Comparison of ENCODE assay signal across 15 mouse cellular contexts in genomic region chr9:59455404-59456068, GRCm38 (mm10). TPM values are rescaled to one million over a fixed set of nuclear protein-coding genes. Genes with fewer than 3 reads are reported as not detected.
DNase-seq lines count a peak whose midpoint lies in the region; ATAC-seq lines count a peak whose summit lies in the region.
"Had no signal": no experiment of that assay in that cellular context is flagged by ENCODE, and none has a peak within 500 bp of the region (broad histone marks: within the 10 kb centered on the region; RNA-seq: fewer than 3 reads in every experiment).

No protein-coding gene starts in this region.

- peaks cover 57% of the 10 kb centered on the region for H3K4me1 ChIP-seq in megakaryocyte, embryonic 14.5 days
- peaks cover 45% of the 10 kb centered on the region for H3K4me1 ChIP-seq in liver, embryonic 12.5 days
- H3K4me1 ChIP-seq in forebrain, embryonic 12.5 days, result no peaks in the 10 kb centered on the region
- H3K4me1 ChIP-seq in hindbrain, embryonic 14.5 days (replicated peaks; ENCODE audit: control insufficient read depth, insufficient read depth, low read length), result peaks cover 4% of the 10 kb centered on the region; the same call in 1 of the 2 replicates
- no peaks in the 10 kb centered on the region for H3K4me1 ChIP-seq in forebrain, embryonic 15.5 days

- 26% methylated on average over 3 of the region's 3 CpGs for WGBS in liver, embryonic 12.5 days (ENCODE audit: insufficient replicate concordance)
- WGBS in forebrain, embryonic 12.5 days, result 85% methylated on average over 3 of the region's 3 CpGs
- WGBS in hindbrain, embryonic 14.5 days, result 79% methylated on average over 3 of the region's 3 CpGs
- WGBS in forebrain, embryonic 15.5 days, result 78% methylated on average over 3 of the region's 3 CpGs

- H3K27ac ChIP-seq in liver, embryonic 12.5 days, result peak overlapping the region; percentile 76
- no peak overlapping the region for H3K27ac ChIP-seq in forebrain, embryonic 12.5 days
- no peak overlapping the region for H3K27ac ChIP-seq in hindbrain, embryonic 14.5 days
- H3K27ac ChIP-seq in forebrain, embryonic 15.5 days (replicated peaks), result no peak overlapping the region
- H3K27ac ChIP-seq: hindbrain, postnatal 0 days; neural tube, embryonic 13.5 days had no signal

- H3K4me2 ChIP-seq in liver, embryonic 12.5 days, result peak overlapping the region; percentile 52
- H3K4me2 ChIP-seq in forebrain, embryonic 12.5 days, result no peak overlapping the region
- H3K4me2 ChIP-seq in hindbrain, embryonic 14.5 days (replicated peaks), result no peak overlapping the region
- H3K4me2 ChIP-seq in forebrain, embryonic 15.5 days (replicated peaks), result no peak overlapping the region
- H3K4me2 ChIP-seq: neural tube, embryonic 13.5 days had no signal

- H3K9me3 ChIP-seq in megakaryocyte, embryonic 14.5 days, result no peaks in the 10 kb centered on the region
- H3K9me3 ChIP-seq in liver, embryonic 12.5 days (replicated peaks), result no peaks in the 10 kb centered on the region
- no peaks in the 10 kb centered on the region for H3K9me3 ChIP-seq in forebrain, embryonic 12.5 days
- no peaks in the 10 kb centered on the region for H3K9me3 ChIP-seq in hindbrain, embryonic 14.5 days (ENCODE audit: control insufficient read depth, low read length)
- H3K9me3 ChIP-seq in forebrain, embryonic 15.5 days, result no peaks in the 10 kb centered on the region
- H3K9me3 ChIP-seq: neural tube, embryonic 13.5 days had no signal

- 0 out of 2 replicates have a peak overlapping the region, but pooled peaks have one; percentile 44 for H3K9ac ChIP-seq in liver, embryonic 12.5 days
- no peak overlapping the region for H3K9ac ChIP-seq in forebrain, embryonic 12.5 days
- no peak overlapping the region for H3K9ac ChIP-seq in hindbrain, embryonic 14.5 days
- no peak overlapping the region for H3K9ac ChIP-seq in forebrain, embryonic 15.5 days (replicated peaks)
- H3K9ac ChIP-seq: neural tube, embryonic 13.5 days had no signal

- H3K27me3 ChIP-seq in megakaryocyte, embryonic 14.5 days (replicated peaks), result no peaks in the 10 kb centered on the region
- no peaks in the 10 kb centered on the region for H3K27me3 ChIP-seq in liver, embryonic 12.5 days (replicated peaks)
- H3K27me3 ChIP-seq in forebrain, embryonic 12.5 days, result no peaks in the 10 kb centered on the region
- no peaks in the 10 kb centered on the region for H3K27me3 ChIP-seq in hindbrain, embryonic 14.5 days (ENCODE audit: control insufficient read depth, insufficient read depth, low read length)
- no peaks in the 10 kb centered on the region for H3K27me3 ChIP-seq in forebrain, embryonic 15.5 days
- H3K27me3 ChIP-seq: neural tube, embryonic 13.5 days had no signal

- DNase-seq in c-Kit-negative CD71-positive TER-119-positive erythroid progenitor cells, embryonic 14.5 days (ENCODE audit: low read depth, low spot score), result peak; percentile 50
- no peak for DNase-seq in layer of hippocampus, adult 11-12 months (ENCODE audit: low spot score)
- DNase-seq in hindbrain, embryonic 14.5 days (ENCODE audit: low spot score), result no peak
- DNase-seq: gastrocnemius, postnatal 10 days; kidney, postnatal 4 days; midbrain, embryonic 14.5 days; retina, postnatal 1 day had no signal

- H3K36me3 ChIP-seq in megakaryocyte, embryonic 14.5 days (replicated peaks; ENCODE audit: low read length), result peaks cover 48% of the 10 kb centered on the region
- peaks cover 15% of the 10 kb centered on the region for H3K36me3 ChIP-seq in liver, embryonic 12.5 days
- 0 out of 2 replicates have a peak, but pooled peaks cover 7% of the 10 kb centered on the region for H3K36me3 ChIP-seq in forebrain, embryonic 12.5 days (replicated peaks)
- no peaks in the 10 kb centered on the region; the same call in 1 of the 2 replicates for H3K36me3 ChIP-seq in hindbrain, embryonic 14.5 days (replicated peaks; ENCODE audit: control insufficient read depth, insufficient read depth)
- H3K36me3 ChIP-seq in forebrain, embryonic 15.5 days, result no peaks in the 10 kb centered on the region
- H3K36me3 ChIP-seq: neural tube, embryonic 13.5 days had no signal

- no peak for ATAC-seq in megakaryocyte, adult 5-6 weeks (ENCODE audit: poor library complexity, severe bottlenecking)
- ATAC-seq in liver, embryonic 12.5 days, result peak; percentile 100
- ATAC-seq in forebrain, embryonic 12.5 days (ENCODE audit: low FRiP score), result no peak
- no peak for ATAC-seq in hindbrain, embryonic 14.5 days (ENCODE audit: low FRiP score)
- ATAC-seq in forebrain, embryonic 15.5 days (replicated peaks), result no peak
- ATAC-seq: forebrain, embryonic 14.5 days; hindbrain, postnatal 0 days had no signal

- peak overlapping the region; percentile 69 for H3K4me3 ChIP-seq in megakaryocyte, embryonic 14.5 days (replicated peaks)
- H3K4me3 ChIP-seq in liver, embryonic 12.5 days, result no peak overlapping the region
- H3K4me3 ChIP-seq in forebrain, embryonic 12.5 days (replicated peaks), result no peak overlapping the region
- H3K4me3 ChIP-seq in hindbrain, embryonic 14.5 days (replicated peaks; ENCODE audit: low read length), result no peak overlapping the region
- no peak overlapping the region for H3K4me3 ChIP-seq in forebrain, embryonic 15.5 days
- H3K4me3 ChIP-seq: neural tube, embryonic 13.5 days had no signal

RNA-seq across cellular contexts. Expression of gene Arih1, which starts 30.9 kb away (rescaled TPM):
- 15.7 and 16.8 TPM in 2 replicates for polyA plus RNA-seq in megakaryocyte, embryonic 14.5 days (2012; ENCODE audit: insufficient read depth, low replicate concordance)
- total RNA-seq in megakaryocyte, adult 5-6 weeks (2015), result 84.9 and 95.7 TPM in 2 replicates
- 71.7 and 94.6 TPM in 2 replicates for total RNA-seq in megakaryocyte, adult 5-6 weeks (2017)
- polyA plus RNA-seq in liver, embryonic 12.5 days (2016; fragmentation: Nextera tagmentation; extraction: Ambion mirVana), result 13.7 and 15.9 TPM in 2 replicates
- polyA plus RNA-seq in forebrain, embryonic 12.5 days (2016; fragmentation: Nextera tagmentation; extraction: Ambion mirVana), result 20.7 and 27.1 TPM in 2 replicates
- polyA plus RNA-seq in hindbrain, embryonic 14.5 days (2014; fragmentation: Nextera tagmentation; extraction: Ambion mirVana), result 16.9 and 18.0 TPM in 2 replicates
- 18.2 and 18.8 TPM in 2 replicates for polyA plus RNA-seq in forebrain, embryonic 15.5 days (2015; fragmentation: Nextera tagmentation; extraction: Ambion mirVana)
